Mouse (Mus musculus): Measurements from ENCODE around the gene Vps29. TPM values are rescaled to one million over a fixed set of nuclear protein-coding genes. Genes with fewer than 3 reads are reported as not detected.

Vps29 gene
- total and polyA plus RNA-seq, 3 experiments = 13.1 to 165 (median 128) TPM

GRCm38 (mm10) chr5:122399871-122400270, 45.7 kb downstream of the Vps29 start:
- no peak for DNase-seq

- peak; percentile 92 for DNase-seq
These were observed 46.6 kb downstream of the Vps29 start for GRCm38 (mm10) chr5:122400628-122401302.

GRCm38 (mm10) chr5:122401303-122401640, 47.1 kb downstream of the Vps29 start:
- peak; percentile 77 for DNase-seq

GRCm38 (mm10) chr5:122402160-122402559, 48.0 kb downstream of the Vps29 start:
- no peak for DNase-seq

GRCm38 (mm10) chr5:122402772-122403171, 48.6 kb downstream of the Vps29 start:
- DNase-seq = no peak

- DNase-seq = no peak
These were observed 49.2 kb downstream of the Vps29 start for GRCm38 (mm10) chr5:122403362-122403761.

GRCm38 (mm10) chr5:122405537-122405936, 51.4 kb downstream of the Vps29 start:
- no peak for DNase-seq

GRCm38 (mm10) chr5:122409692-122410645, 55.8 kb downstream of the Vps29 start:
- no peak for DNase-seq

- no peak for DNase-seq
These were observed 57.7 kb downstream of the Vps29 start for GRCm38 (mm10) chr5:122411892-122412291.

GRCm38 (mm10) chr5:122412826-122413225, 58.7 kb downstream of the Vps29 start:
- DNase-seq = no peak

GRCm38 (mm10) chr5:122414351-122414750, 60.2 kb downstream of the Vps29 start:
- DNase-seq = no peak

Other genes starting within 250 kb of the Vps29 start
- gene Ccdc63, start 213.5 kb upstream of the Vps29 start, total RNA-seq (2021) = not detected
- gene Ccdc63, start 213.5 kb upstream of the Vps29 start, polyA plus RNA-seq (2012; rRNA removed) = not detected in 2 replicates
- gene Ppp1cc, start 196.1 kb upstream of the Vps29 start, total RNA-seq (2021) = 100 to 1,000 TPM; 181 to 207 TPM
- 36.4 and 36.6 TPM in 2 replicates for gene Ppp1cc, start 196.1 kb upstream of the Vps29 start, polyA plus RNA-seq (2012; rRNA removed)
- gene Hvcn1, start 147.6 kb upstream of the Vps29 start, total RNA-seq (2021) = 1 to 10 TPM; 1.8 to 2.4 TPM
- 2.5 and 3.7 TPM in 2 replicates for gene Hvcn1, start 147.6 kb upstream of the Vps29 start, polyA plus RNA-seq (2012; rRNA removed)
- 10 to 100 TPM; 11.4 to 14.2 TPM for gene Tctn1, start 89.9 kb upstream of the Vps29 start, total RNA-seq (2021)
- 47.0 and 58.3 TPM in 2 replicates for gene Tctn1, start 89.9 kb upstream of the Vps29 start, polyA plus RNA-seq (2012; rRNA removed)
- 10 to 100 TPM; 52.0 to 63.4 TPM for gene Pptc7, start 70.0 kb upstream of the Vps29 start, total RNA-seq (2021)
- 46.3 and 57.5 TPM in 2 replicates for gene Pptc7, start 70.0 kb upstream of the Vps29 start, polyA plus RNA-seq (2012; rRNA removed)
- 1 to 10 TPM; 1.9 to 2.8 TPM for gene Rad9b, start 136 bp upstream of the Vps29 start, total RNA-seq (2021)
- 2.3 and 2.4 TPM in 2 replicates for gene Rad9b, start 136 bp upstream of the Vps29 start, polyA plus RNA-seq (2012; rRNA removed)
- 10 to 100 TPM; 24.6 to 32.6 TPM for gene Gpn3, start 17.5 kb downstream of the Vps29 start, total RNA-seq (2021)
- 48.0 and 62.7 TPM in 2 replicates for gene Gpn3, start 17.5 kb downstream of the Vps29 start, polyA plus RNA-seq (2012; rRNA removed)
- gene Fam216a, start 18.0 kb downstream of the Vps29 start, total RNA-seq (2021) = 10 to 100 TPM; 24.2 to 38.5 TPM
- 24.7 and 27.4 TPM in 2 replicates for gene Fam216a, start 18.0 kb downstream of the Vps29 start, polyA plus RNA-seq (2012; rRNA removed)
- gene Arpc3, start 37.5 kb downstream of the Vps29 start, total RNA-seq (2021) = 100 to 1,000 TPM; 250 to 287 TPM
- 103 and 112 TPM in 2 replicates for gene Arpc3, start 37.5 kb downstream of the Vps29 start, polyA plus RNA-seq (2012; rRNA removed)
- 10 to 100 TPM; 42.0 to 46.8 TPM for gene Anapc7, start 67.3 kb downstream of the Vps29 start, total RNA-seq (2021)
- 41.5 and 42.8 TPM in 2 replicates for gene Anapc7, start 67.3 kb downstream of the Vps29 start, polyA plus RNA-seq (2012; rRNA removed)
- 100 to 1,000 TPM; 159 to 186 TPM for gene Atp2a2, start 147.9 kb downstream of the Vps29 start, total RNA-seq (2021)
- gene Atp2a2, start 147.9 kb downstream of the Vps29 start, polyA plus RNA-seq (2012; rRNA removed) = 50.5 and 66.8 TPM in 2 replicates